Mouse (Mus musculus) forebrain, embryonic 11.5 days (tissue): ENCODE data around the gene Apobec1. TPM values are rescaled to one million over a fixed set of nuclear protein-coding genes. Genes with fewer than 3 reads are reported as not detected.
"Not testable (repeated sequence)": the region's sequence is repeated elsewhere in the genome, so short reads cannot be mapped to it uniquely, and the experiment has no call there.

ENCODE experiments used
- ATAC-seq: fragments of 200-750 bp; cut with Nextera tagmentation; replicated peaks from 2 replicates; pipeline ENCODE4 v1.8.0; 2017; ENCODE audit warnings: moderate TSS enrichment; ENCODE audit not compliant: low FRiP score
- DNase-seq: peaks from one replicate; pipeline ENCODE4 v3.0.0-alpha.2; 2017; ENCODE audit warnings: low spot score
- H3K27ac ChIP-seq: fragments of 300-500 bp; sonication (generic); 2 replicates; pipeline ENCODE4 v1.5.1; 2014; ENCODE audit warnings: low read depth, low read length
- H3K27me3 ChIP-seq: fragments of 300-500 bp; sonication (generic); 2 replicates; pipeline ENCODE4 v1.6.1; 2014; ENCODE audit warnings: mild to moderate bottlenecking, low read length, mixed read lengths; ENCODE audit not compliant: control insufficient read depth, insufficient read depth
- H3K36me3 ChIP-seq: fragments of 300-500 bp; sonication (generic); 2 replicates; pipeline ENCODE4 v1.6.1; 2014; ENCODE audit warnings: mild to moderate bottlenecking, low read length, moderate library complexity, mixed read lengths; ENCODE audit not compliant: control insufficient read depth, insufficient read depth
- H3K4me1 ChIP-seq: fragments of 300-500 bp; sonication (generic); replicated peaks from 2 replicates; pipeline ENCODE4 v1.6.1; 2014; ENCODE audit warnings: low read length, mixed read lengths; ENCODE audit not compliant: control insufficient read depth, insufficient read depth
- H3K4me2 ChIP-seq: fragments of 300-500 bp; sonication (generic); 2 replicates; pipeline ENCODE4 v1.6.1; 2014; ENCODE audit warnings: low read depth, mild to moderate bottlenecking, low read length, moderate library complexity, mixed read lengths; ENCODE audit not compliant: severe bottlenecking
- H3K4me3 ChIP-seq: fragments of 300-500 bp; sonication (generic); 2 replicates; pipeline ENCODE4 v1.5.1; 2014; ENCODE audit warnings: low read depth, low read length
- H3K9ac ChIP-seq: fragments of 300-500 bp; sonication (generic); 2 replicates; pipeline ENCODE4 v1.6.1; 2014; ENCODE audit warnings: low read length
- H3K9me3 ChIP-seq: fragments of 300-500 bp; sonication (generic); 2 replicates; pipeline ENCODE4 v1.6.1; 2016; ENCODE audit warnings: low read length, mixed read lengths; ENCODE audit not compliant: control insufficient read depth
- WGBS: fragments of 180-500 bp; shearing (Covaris S2); extraction: QIAGEN DNeasy Blood & Tissue Kit; methylation state at CpG from one replicate; pipeline ENCODE4 v1.1.7; 2014; 5-methylcytosine and 5-hydroxymethylcytosine counted together
- polyA plus RNA-seq: library from polyadenylated mRNA; unstranded; fragments of >200 nt; fragmentation: Nextera tagmentation; extraction: Ambion mirVana; gene quantifications from 2 replicates; pipeline ENCODE4 v1.2.1, GENCODE M21; 2014

The Apobec1 gene
- 1.2 and 1.7 TPM in 2 replicates for polyA plus RNA-seq

DNA sequence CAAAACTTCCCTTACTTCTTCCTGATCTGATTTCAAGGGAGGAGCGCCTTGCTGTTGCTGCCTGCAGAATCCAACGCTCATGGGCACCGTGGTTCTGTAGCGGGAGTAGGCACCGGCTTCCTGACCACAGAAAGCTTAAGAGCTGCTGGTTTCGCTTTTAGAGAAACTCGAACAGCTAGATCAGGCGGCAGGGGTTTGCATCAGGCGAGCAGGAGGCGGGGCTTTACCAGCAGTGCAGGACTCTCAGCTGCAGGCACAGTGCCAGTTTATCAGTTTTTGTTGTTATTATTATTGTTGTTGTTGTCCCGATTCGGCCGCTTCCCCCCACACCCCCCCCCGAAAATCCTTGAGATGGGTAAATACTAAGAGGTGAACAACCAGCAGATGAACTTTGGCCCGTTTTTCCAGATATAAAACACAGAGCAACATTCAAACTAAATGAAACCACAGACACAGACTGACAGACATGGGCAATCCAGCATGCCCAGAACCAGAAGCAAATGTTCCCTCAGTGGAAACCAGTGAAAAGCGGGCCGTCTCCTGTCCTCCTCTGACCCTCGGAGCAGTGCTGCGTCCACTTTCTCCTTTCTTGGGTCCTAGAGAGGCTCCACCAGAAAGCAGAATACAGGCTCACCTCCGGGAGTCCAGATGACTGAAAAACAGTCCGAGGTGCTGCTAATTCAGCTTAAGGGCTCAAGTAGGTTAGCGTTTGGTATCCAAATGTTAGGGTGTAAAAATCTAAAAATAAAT is at the start of gene Apobec1:
TSS of gene Apobec1 (minus strand) at position 203 of the 750 bp plus-strand sequence.
- Histone ChIP-seq H3K27ac (no peak within 1 kb of the TSS), H3K36me3 (no peaks in the 10 kb centered on the region), H3K27me3 (no peaks in the 10 kb centered on the region), H3K9ac (peak within 1 kb of the TSS; percentile 60), H3K4me2 (peak within 1 kb of the TSS; percentile 65), H3K9me3 (no peaks in the 10 kb centered on the region), H3K4me3 (peak within 1 kb of the TSS; percentile 31), H3K4me1 (no peaks in the 10 kb centered on the region)
- ATAC-seq (peak; percentile 79), DNase-seq (peak; percentile 73)
- 10% methylated on average over 22 of the region's 22 CpGs for WGBS

DNA sequence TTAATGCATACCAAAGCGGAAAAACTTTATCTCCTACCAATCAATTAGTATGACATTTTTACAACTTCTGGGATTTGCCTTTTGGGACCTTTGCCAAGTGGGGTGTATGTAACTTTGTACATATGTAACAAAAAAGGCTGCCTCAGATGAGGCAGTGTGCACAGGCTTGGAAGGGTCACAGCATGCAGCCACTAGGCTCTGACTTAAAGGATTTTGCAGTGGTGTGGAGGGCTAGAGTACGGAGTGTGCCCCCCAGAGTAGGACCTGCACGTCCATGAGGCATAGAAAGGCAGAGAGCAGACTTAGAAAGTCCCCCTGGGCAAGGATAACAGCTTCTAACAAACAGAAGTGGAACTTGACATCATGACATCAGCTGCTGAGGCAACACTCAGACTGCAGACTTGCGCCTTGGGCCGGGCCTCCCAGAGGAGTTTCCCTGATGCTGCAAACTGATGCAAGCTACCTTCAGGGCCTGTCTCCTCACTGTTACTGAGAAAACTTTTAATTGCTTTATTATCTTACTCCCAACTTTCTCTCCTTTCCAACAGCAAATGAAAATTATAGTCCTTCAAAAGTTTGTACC is 48.2 kb upstream of the Apobec1 start:
- WGBS, result 70% methylated on average over 5 of the region's 5 CpGs
- Histone ChIP-seq H3K36me3 (no peaks in the 10 kb centered on the region), H3K9me3 (no peaks in the 10 kb centered on the region), H3K27ac (no peak overlapping the region), H3K4me1 (peaks cover 2% of the 10 kb centered on the region; the same call in 1 of the 2 replicates), H3K4me3 (no peak overlapping the region), H3K9ac (no peak overlapping the region), H3K27me3 (no peaks in the 10 kb centered on the region), H3K4me2 (no peak overlapping the region)
- ATAC-seq, result no peak
- no peak for DNase-seq

DNA sequence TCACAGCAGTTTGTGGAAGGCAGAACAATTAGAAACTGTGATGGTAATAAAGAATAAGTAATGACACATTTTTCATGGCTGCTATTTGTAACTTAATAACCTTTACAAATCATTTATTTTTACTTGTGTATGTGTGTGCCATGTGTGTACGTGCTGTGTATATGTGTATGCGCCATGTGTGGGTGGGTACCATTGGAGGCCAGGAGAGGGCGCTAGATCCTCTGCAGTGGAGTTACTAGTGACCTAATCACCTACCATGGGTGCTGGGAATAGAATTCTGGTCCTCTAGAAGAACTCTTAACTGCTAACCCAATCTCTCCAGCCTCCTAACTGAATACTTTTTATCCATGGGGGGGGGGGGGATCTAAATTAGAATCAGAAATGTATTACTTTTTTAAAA is 47.7 kb upstream of the Apobec1 start:
- no peaks in the 10 kb centered on the region for H3K36me3 ChIP-seq
- DNase-seq (no peak), ATAC-seq (no peak)
- H3K4me1 ChIP-seq, result peaks cover 1% of the 10 kb centered on the region; the same call in 1 of the 2 replicates
- H3K9me3 ChIP-seq, result no peaks in the 10 kb centered on the region
- no peak overlapping the region for H3K4me3 ChIP-seq
- no peak overlapping the region for H3K9ac ChIP-seq
- 84% methylated on average over 3 of the region's 3 CpGs for WGBS
- H3K27ac ChIP-seq, result no peak overlapping the region
- H3K27me3 ChIP-seq, result no peaks in the 10 kb centered on the region
- H3K4me2 ChIP-seq, result no peak overlapping the region

DNA sequence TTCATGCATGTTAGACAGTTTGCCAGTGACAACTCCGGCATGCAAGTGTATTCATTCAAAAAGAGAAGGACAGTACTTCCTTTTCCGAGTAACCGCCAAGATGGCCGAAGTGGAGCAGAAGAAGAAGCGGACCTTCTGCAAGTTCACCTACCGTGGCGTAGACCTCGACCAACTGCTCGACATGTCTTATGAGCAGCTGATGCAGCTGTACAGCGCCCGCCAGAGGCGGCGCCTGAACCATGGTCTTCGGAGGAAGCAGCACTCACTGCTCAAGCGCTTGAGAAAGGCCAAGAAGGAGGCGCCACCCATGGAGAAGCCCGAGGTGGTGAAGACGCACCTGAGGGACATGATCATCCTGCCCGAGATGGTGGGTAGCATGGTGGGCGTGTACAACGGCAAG is 42.0 kb upstream of the Apobec1 start:
- H3K27me3 ChIP-seq, ATAC-seq: not testable (repeated sequence)
- 97% methylated on average over 21 of the region's 21 CpGs for WGBS

DNA sequence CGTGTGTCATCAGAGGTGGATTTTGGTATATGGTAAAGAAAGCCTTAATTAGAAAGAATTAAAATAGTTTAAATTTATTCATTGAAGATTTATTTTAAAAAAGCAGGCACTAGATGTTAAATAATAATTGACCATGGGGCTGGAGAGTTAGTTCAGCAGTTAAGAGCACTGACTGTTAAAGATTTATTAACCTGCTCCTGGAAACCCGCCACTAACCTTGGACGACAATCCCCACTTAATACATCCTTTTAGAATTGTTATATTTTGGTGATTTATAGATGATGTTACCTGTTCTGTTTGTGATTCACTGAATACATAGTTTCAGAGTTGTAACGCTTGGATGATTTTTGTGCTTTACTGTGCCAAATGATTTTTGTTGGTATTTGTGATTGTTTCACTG is 35.3 kb upstream of the Apobec1 start:
- not testable (repeated sequence) for H3K9ac ChIP-seq, H3K27me3 ChIP-seq, DNase-seq, H3K4me1 ChIP-seq, H3K4me3 ChIP-seq, ATAC-seq, H3K36me3 ChIP-seq, H3K27ac ChIP-seq, H3K9me3 ChIP-seq, H3K4me2 ChIP-seq
- WGBS, result 94% methylated on average over 4 of the region's 4 CpGs

More for the DNA sequence above, 42.0 kb upstream of the Apobec1 start:
- H3K27ac ChIP-seq, H3K4me1 ChIP-seq, H3K9ac ChIP-seq, H3K36me3 ChIP-seq, H3K4me3 ChIP-seq, H3K4me2 ChIP-seq, DNase-seq, H3K9me3 ChIP-seq: not testable (repeated sequence)

DNA sequence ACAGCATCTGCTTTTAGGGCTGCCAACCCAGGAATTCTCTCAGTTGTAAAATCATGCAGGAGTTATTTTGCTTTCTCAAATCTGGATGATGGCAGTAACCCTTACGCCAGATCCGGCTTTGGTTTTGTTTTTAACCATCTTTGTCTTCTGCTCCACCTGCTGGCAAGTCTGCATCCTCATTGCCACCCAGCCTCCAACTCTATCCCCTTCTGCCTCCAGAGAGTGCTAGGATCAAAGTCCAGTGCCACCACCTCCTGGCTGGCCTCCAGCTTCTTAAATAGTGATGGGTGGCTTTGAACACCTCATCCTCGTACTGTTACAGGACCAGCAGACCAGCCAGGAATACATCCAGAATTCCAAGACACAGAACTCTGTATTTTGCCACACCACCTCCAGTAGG is 34.4 kb upstream of the Apobec1 start:
- no peak overlapping the region for H3K4me3 ChIP-seq
- H3K4me2 ChIP-seq, result no peak overlapping the region
- no peaks in the 10 kb centered on the region for H3K27me3 ChIP-seq
- no peak overlapping the region for H3K9ac ChIP-seq
- no peak for DNase-seq
- 84% methylated on average over 3 of the region's 3 CpGs for whole genome bisulfite sequencing
- no peak for ATAC-seq
- no peak overlapping the region for H3K27ac ChIP-seq
- H3K4me1 ChIP-seq, result no peaks in the 10 kb centered on the region
- no peaks in the 10 kb centered on the region for H3K9me3 ChIP-seq
- no peaks in the 10 kb centered on the region for H3K36me3 ChIP-seq

DNA sequence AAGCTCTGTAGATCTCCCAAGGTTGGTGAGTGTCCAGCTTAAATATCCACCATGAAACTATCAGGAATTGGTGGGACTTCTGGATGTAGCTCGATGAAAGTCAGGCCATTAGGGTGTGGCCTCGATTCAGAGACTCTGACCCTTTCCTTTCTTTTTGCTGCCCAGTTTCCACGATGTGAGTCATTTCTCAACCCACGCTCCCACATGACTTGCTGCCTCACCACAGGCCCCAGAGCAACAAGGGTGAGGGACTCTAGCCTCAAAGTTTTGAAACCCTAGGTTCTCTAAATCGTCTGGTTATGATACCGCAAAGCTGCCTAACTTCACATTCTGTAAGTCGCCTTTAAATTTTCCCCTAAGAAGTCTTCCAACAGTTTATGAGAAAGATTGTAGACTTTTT is 33.1 kb upstream of the Apobec1 start:
- no peaks in the 10 kb centered on the region for H3K27me3 ChIP-seq
- no peak overlapping the region for H3K9ac ChIP-seq
- ATAC-seq (no peak), DNase-seq (peak; percentile 6)
- H3K36me3 ChIP-seq, result no peaks in the 10 kb centered on the region
- H3K4me3 ChIP-seq, result no peak overlapping the region
- WGBS, result 88% methylated on average over 7 of the region's 7 CpGs
- H3K9me3 ChIP-seq, result no peaks in the 10 kb centered on the region
- H3K4me2 ChIP-seq, result no peak overlapping the region
- H3K27ac ChIP-seq, result no peak overlapping the region
- H3K4me1 ChIP-seq, result no peaks in the 10 kb centered on the region

DNA sequence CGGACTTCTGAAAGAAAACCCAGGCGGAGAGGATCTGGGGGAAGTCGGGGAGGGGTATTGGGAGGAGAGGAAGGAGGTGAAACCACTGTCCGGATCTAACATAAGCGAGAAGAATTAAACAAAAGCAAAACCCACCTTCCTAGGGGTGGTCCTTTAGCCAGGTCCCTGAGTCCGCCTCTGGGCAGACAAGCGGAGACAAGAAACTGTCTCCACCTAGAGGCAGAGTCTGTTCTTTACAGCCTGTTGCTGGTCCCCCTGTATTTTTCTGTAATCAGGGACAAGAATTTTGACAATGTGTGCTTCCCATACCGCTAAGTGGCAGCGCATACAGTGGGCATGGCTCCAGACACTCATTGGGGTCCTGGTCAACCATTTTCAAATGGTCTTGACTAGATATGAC is 31.2 kb upstream of the Apobec1 start:
- Histone ChIP-seq H3K27me3 (no peaks in the 10 kb centered on the region), H3K4me1 (no peaks in the 10 kb centered on the region), H3K4me3 (no peak overlapping the region), H3K9me3 (no peaks in the 10 kb centered on the region), H3K9ac (no peak overlapping the region), H3K4me2 (no peak overlapping the region), H3K27ac (no peak overlapping the region), H3K36me3 (no peaks in the 10 kb centered on the region)
- DNase-seq, result no peak
- ATAC-seq, result no peak
- WGBS, result 59% methylated on average over 9 of the region's 9 CpGs
